Mouse (Mus musculus) lung, adult 18-20 months (tissue): ENCODE data around the gene Polr3gl.

Experiments
- DNase-seq, 2 experiments: peaks; one replicate each; pipeline ENCODE4 v3.0.0; 2022; ENCODE audit warnings: mixed read lengths in 2 of 2

The Polr3gl gene

GRCm38 (mm10) chr3:96555041-96555596 is 38.9 kb downstream of the Polr3gl start:
- peak; percentile 90 to 93 for DNase-seq

- no peak for DNase-seq
Observed at GRCm38 (mm10) chr3:96554251-96554650, 39.7 kb downstream of the Polr3gl start.

- no peak for DNase-seq
Observed at GRCm38 (mm10) chr3:96553601-96554000, 40.4 kb downstream of the Polr3gl start.

GRCm38 (mm10) chr3:96551890-96552289 is 42.1 kb downstream of the Polr3gl start:
- DNase-seq = no peak

- peak; percentile 77 to 83 for DNase-seq
Observed at GRCm38 (mm10) chr3:96551203-96551602, 42.8 kb downstream of the Polr3gl start.

GRCm38 (mm10) chr3:96549346-96549745 is 44.6 kb downstream of the Polr3gl start:
- DNase-seq = no peak

- no peak for DNase-seq
Observed at GRCm38 (mm10) chr3:96548824-96549223, 45.2 kb downstream of the Polr3gl start.

GRCm38 (mm10) chr3:96547389-96547960 is 46.5 kb downstream of the Polr3gl start:
- DNase-seq = peak; percentile 78 to 79

GRCm38 (mm10) chr3:96546880-96547279 is 47.1 kb downstream of the Polr3gl start:
- DNase-seq = no peak

GRCm38 (mm10) chr3:96545565-96545964 is 48.4 kb downstream of the Polr3gl start:
- DNase-seq = no peak

GRCm38 (mm10) chr3:96543345-96543744 is 50.6 kb downstream of the Polr3gl start:
- DNase-seq = no peak

- no peak for DNase-seq
Observed at GRCm38 (mm10) chr3:96542554-96542953, 51.4 kb downstream of the Polr3gl start.

- DNase-seq = no peak
Observed at GRCm38 (mm10) chr3:96541328-96542078, 52.5 kb downstream of the Polr3gl start.

- DNase-seq = no peak
Observed at GRCm38 (mm10) chr3:96540740-96541139, 53.2 kb downstream of the Polr3gl start.

GRCm38 (mm10) chr3:96539316-96539715 is 54.7 kb downstream of the Polr3gl start:
- DNase-seq = no peak

- DNase-seq = no peak
Observed at GRCm38 (mm10) chr3:96534300-96534699, 59.7 kb downstream of the Polr3gl start.

- no peak for DNase-seq
Observed at GRCm38 (mm10) chr3:96532050-96532449, 61.9 kb downstream of the Polr3gl start.

GRCm38 (mm10) chr3:96528506-96528905 is 65.5 kb downstream of the Polr3gl start:
- DNase-seq = no peak
